Mouse (Mus musculus) bone marrow, adult 2 months (tissue): ENCODE data around the gene Tspan3. TPM values are rescaled to one million over a fixed set of nuclear protein-coding genes. Genes with fewer than 3 reads are reported as not detected.

ENCODE experiments used
- H3K27ac ChIP-seq: fragments of 200-500 bp; 2 replicates; pipeline ENCODE4 v1.5.1; 2012; ENCODE audit warnings: low read depth, mild to moderate bottlenecking, control low read depth, inconsistent platforms, low read length; ENCODE audit not compliant: control insufficient read depth, poor library complexity, insufficient read depth
- H3K4me1 ChIP-seq: fragments of 200-500 bp; 2 replicates; pipeline ENCODE4 v1.6.1; 2011; ENCODE audit warnings: low read length; ENCODE audit not compliant: control insufficient read depth, insufficient read depth
- H3K4me3 ChIP-seq: fragments of 200-500 bp; replicated peaks from 2 replicates; pipeline ENCODE3; 2011; ENCODE audit warnings: mild to moderate bottlenecking, low read depth, low read length, control low read depth; ENCODE audit not compliant: control insufficient read depth
- CTCF ChIP-seq: fragments of 200-500 bp; IDR thresholded peaks from 2 replicates; pipeline ENCODE4 v1.5.1; 2011; ENCODE audit warnings: low read length, control low read depth; ENCODE audit not compliant: control insufficient read depth, insufficient read depth
- POLR2A ChIP-seq: fragments of 200-500 bp; IDR thresholded peaks from 2 replicates; pipeline ENCODE4 v1.6.1; 2011; ENCODE audit warnings: low read depth, mild to moderate bottlenecking, control low read depth, low read length, borderline replicate concordance; ENCODE audit not compliant: control insufficient read depth
- WGBS: fragments of 180-500 bp; shearing (Covaris S2); methylation state at CpG from one replicate; pipeline ENCODE4 v1.1.7; 2018; 5-methylcytosine and 5-hydroxymethylcytosine counted together
- polyA plus RNA-seq: library from polyadenylated mRNA; stranded (reverse); fragments of >200 nt; gene quantifications from 2 replicates; pipeline ENCODE4 v1.2.4, GENCODE M21; 2011; ENCODE audit warnings: low replicate concordance; ENCODE audit not compliant: missing spikeins, insufficient read depth, insufficient read length

The Tspan3 gene
- polyA plus RNA-seq, 1 experiment: 9.4 TPM

DNA sequence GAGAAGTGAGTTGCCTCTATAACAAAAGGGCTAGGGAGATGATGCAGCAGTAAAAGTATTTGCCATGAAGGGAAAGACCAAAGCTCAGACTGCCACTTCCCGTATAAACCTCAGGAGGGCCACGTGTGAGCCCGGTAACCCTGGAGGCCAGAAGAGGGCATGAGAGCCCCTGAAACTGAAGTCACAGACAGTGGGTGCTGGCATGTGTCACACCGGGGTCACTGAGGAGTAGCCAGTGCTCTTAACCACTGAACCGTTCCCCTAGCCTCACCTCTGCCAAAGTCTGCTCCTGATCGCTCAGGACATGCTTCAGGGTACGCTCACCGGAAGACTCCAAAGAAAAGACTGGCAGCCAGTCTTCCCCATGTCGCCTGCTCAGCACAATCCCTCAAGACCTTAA is 23.5 kb downstream of the Tspan3 start:
- TF ChIP-seq POLR2A (no peak), CTCF (no peak)
- WGBS: 71% methylated on average over 9 of the region's 9 CpGs
- Histone ChIP-seq H3K4me3 (no peak overlapping the region), H3K4me1 (no peaks in the 10 kb centered on the region), H3K27ac (no peak overlapping the region; the same call in 1 of the 2 replicates)

- TF ChIP-seq POLR2A (no peak), CTCF (no peak)
- Histone ChIP-seq H3K4me1 (no peaks in the 10 kb centered on the region), H3K4me3 (no peak overlapping the region), H3K27ac (no peak overlapping the region)
- 80% methylated on average over 4 of the region's 4 CpGs for WGBS
Observed at GRCm38 (mm10) chr9:56135590-56136197, 29.6 kb downstream of the Tspan3 start.

DNA sequence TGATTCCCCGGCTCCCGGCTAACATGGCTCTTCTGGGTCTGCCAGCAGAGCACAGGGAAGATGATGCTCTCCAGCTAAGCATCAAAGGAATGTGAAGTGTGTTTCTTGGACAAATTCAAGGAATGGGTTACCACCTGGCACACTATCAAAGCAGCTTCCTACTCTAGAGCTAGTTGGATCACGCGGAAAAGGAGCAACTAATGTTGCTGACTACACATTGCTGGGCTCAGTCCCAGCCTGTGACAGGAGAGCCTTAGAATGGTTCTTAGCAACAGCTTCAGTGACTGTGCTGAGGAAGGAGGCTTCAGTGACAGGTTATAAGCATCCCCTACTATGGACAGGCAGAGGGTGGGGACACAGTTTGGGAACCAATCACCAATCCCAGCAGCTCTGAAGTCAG is 30.7 kb downstream of the Tspan3 start:
- 91% methylated on average over 4 of the region's 4 CpGs for WGBS
- TF ChIP-seq POLR2A (no peak), CTCF (no peak)
- Histone ChIP-seq H3K4me1 (no peaks in the 10 kb centered on the region), H3K27ac (no peak overlapping the region), H3K4me3 (no peak overlapping the region)

DNA sequence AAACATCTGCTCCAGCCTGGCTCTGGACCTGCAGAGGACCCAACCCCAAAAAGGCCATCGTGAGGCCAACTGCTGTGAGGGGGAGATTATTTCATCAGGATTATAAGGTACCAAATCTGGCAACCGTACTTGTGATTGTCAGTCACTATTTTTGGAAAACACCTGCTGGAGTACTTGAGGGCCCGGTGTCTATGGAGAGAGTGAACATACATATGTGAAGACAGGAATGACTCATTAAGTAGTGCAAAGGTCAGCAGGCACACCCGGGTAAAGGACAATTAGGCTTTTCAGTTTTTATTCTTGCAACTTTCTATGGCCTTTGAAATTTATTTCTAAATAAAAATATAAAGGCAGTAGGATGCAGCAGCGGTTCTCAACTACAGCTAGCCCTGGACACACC is 31.3 kb downstream of the Tspan3 start:
- H3K4me3 ChIP-seq: no peak overlapping the region

GRCm38 (mm10) chr9:56131813-56132525 is 33.3 kb downstream of the Tspan3 start:
- Histone ChIP-seq H3K4me3 (no peak overlapping the region), H3K4me1 (no peaks in the 10 kb centered on the region), H3K27ac (no peak overlapping the region)
- 79% methylated on average over 10 of the region's 10 CpGs for WGBS
- TF ChIP-seq CTCF (no peak), POLR2A (no peak)

More for the DNA sequence above, 31.3 kb downstream of the Tspan3 start:
- WGBS: 80% methylated on average over 5 of the region's 5 CpGs
- no peaks in the 10 kb centered on the region for H3K4me1 ChIP-seq
- H3K27ac ChIP-seq: no peak overlapping the region
- TF ChIP-seq CTCF (no peak), POLR2A (no peak)

DNA sequence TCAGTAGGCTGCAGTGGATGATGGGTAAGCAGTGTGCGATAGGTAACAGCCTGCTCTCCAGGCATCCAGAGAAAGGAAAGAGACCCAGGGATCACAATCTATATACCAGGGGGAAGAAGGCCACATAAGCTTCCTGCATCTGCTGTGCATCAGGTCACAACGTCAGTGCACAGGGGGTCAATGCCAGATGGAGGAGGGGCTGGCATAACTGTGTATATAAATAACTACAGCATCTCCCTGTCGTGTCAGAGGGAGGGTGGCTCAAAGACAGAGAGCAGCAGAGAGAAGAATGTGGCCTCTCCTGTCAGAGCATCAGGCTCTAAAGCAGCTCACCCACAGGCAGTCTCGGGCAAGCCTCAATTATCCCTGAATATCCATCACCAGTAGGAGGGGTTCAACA is 34.7 kb downstream of the Tspan3 start:
- no peak overlapping the region for H3K27ac ChIP-seq
- TF ChIP-seq POLR2A (no peak), CTCF (no peak)
- H3K4me3 ChIP-seq: no peak overlapping the region
- H3K4me1 ChIP-seq: no peaks in the 10 kb centered on the region
- 65% methylated on average over 4 of the region's 4 CpGs for WGBS

DNA sequence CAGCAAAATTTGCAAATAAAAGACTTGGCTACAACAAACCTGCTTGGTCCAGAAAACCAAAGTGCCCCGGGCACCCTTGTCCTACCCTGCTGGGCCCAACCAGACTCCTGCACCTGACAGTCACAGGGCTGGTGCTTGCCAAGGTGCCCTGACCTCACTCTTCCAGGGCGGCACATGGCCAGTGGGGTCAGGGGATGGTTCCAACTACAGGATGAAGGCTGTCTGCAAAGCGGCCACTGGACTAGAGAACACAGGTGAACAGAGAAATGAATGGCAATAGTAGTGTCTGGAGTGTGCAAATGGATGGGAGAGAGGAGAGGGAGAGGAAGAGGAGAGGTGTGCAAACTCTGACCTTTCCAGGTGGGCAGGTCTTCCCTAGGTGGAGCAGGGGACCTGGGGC is 35.3 kb downstream of the Tspan3 start:
- Histone ChIP-seq H3K4me1 (no peaks in the 10 kb centered on the region), H3K4me3 (no peak overlapping the region), H3K27ac (no peak overlapping the region)
- TF ChIP-seq CTCF: no peak
- TF ChIP-seq POLR2A: no peak
- 80% methylated on average over 3 of the region's 3 CpGs for WGBS

GRCm38 (mm10) chr9:56128331-56128730 is 36.9 kb downstream of the Tspan3 start:
- no peak overlapping the region for H3K27ac ChIP-seq
- WGBS: 66% methylated on average over 9 of the region's 9 CpGs
- H3K4me1 ChIP-seq: no peaks in the 10 kb centered on the region
- TF ChIP-seq POLR2A (no peak), CTCF (no peak)
- H3K4me3 ChIP-seq: no peak overlapping the region

DNA sequence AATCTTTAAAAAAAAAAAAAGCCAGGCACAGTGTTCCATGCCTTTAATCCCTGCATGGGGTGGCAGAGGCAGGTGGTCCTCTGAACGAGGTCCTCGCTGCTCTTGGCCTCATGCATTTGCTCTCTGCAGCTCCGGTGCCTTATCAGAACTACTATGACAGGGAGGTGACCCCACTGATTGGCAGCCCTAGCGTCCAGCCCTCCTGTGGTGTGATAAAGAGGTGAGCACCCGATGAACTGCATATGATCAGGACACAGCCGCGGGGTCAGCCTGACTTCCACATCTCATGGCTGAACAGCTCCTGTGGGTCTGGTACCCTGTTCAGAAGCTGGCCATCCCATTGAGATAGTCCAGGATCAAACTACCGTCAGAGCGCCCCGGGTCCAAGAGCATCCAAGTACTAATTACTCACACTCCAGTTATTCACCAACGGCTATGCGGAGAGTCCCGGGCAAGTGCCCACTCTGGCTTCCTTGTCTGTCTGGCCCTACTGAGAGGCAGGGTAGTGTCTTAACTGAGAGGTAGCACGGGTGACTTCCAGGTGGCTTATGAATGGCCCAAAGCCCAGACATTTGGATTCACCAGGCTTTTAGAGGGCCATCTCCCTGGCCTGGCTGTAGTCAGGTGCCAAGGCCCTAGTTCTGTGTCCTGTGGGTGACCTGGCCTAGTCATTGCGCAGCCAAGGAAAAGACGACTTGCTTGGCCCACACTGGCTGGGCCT is 38.7 kb downstream of the Tspan3 start:
- no peak overlapping the region for H3K27ac ChIP-seq
- no peak for TF ChIP-seq POLR2A
- no peak for TF ChIP-seq CTCF
- WGBS: 92% methylated on average over 16 of the region's 16 CpGs
- H3K4me1 ChIP-seq: no peaks in the 10 kb centered on the region
- no peak overlapping the region for H3K4me3 ChIP-seq
